Mouse (Mus musculus) intestine, embryonic 14.5 days (tissue): ENCODE data around the gene Syt13. TPM values are rescaled to one million over a fixed set of nuclear protein-coding genes. Genes with fewer than 3 reads are reported as not detected.

ENCODE experiments used
- ATAC-seq: fragments of 200-750 bp; cut with Nextera tagmentation; replicated peaks from 2 replicates; pipeline ENCODE4 v1.8.0; 2017; ENCODE audit warnings: low read depth, moderate number of reproducible peaks, moderate TSS enrichment, moderate library complexity; ENCODE audit not compliant: low FRiP score, low TSS enrichment
- DNase-seq: peaks from one replicate; pipeline ENCODE4 v3.0.0-alpha.2; 2018; ENCODE audit warnings: low spot score
- H3K27ac ChIP-seq: fragments of 300-500 bp; sonication (generic); 2 replicates; pipeline ENCODE4 v1.5.1; 2014; ENCODE audit warnings: low read depth, mild to moderate bottlenecking, control low read depth
- H3K27me3 ChIP-seq: fragments of 300-500 bp; sonication (generic); replicated peaks from 2 replicates; pipeline ENCODE4 v1.6.1; 2014; ENCODE audit warnings: low read length, control low read depth; ENCODE audit not compliant: control insufficient read depth, insufficient read depth
- H3K36me3 ChIP-seq: fragments of 300-500 bp; sonication (generic); 2 replicates; pipeline ENCODE4 v1.6.1; 2014; ENCODE audit warnings: low read length, control low read depth; ENCODE audit not compliant: control insufficient read depth, insufficient read depth
- H3K4me1 ChIP-seq: fragments of 300-500 bp; sonication (generic); replicated peaks from 2 replicates; pipeline ENCODE4 v1.6.1; 2014; ENCODE audit warnings: low read length, control low read depth, mixed read lengths; ENCODE audit not compliant: control insufficient read depth, insufficient read depth
- H3K4me2 ChIP-seq: fragments of 300-500 bp; sonication (generic); 2 replicates; pipeline ENCODE4 v1.6.1; 2014; ENCODE audit warnings: low read length
- H3K4me3 ChIP-seq: fragments of 300-500 bp; sonication (generic); 2 replicates; pipeline ENCODE4 v1.5.1; 2014; ENCODE audit warnings: low read depth, low read length, control low read depth, mixed read lengths
- H3K9ac ChIP-seq: fragments of 300-500 bp; sonication (generic); 2 replicates; pipeline ENCODE4 v1.6.1; 2014; ENCODE audit warnings: mild to moderate bottlenecking, low read length
- H3K9me3 ChIP-seq: fragments of 300-500 bp; sonication (generic); 2 replicates; pipeline ENCODE4 v1.6.1; 2016; ENCODE audit warnings: low read length, control low read depth; ENCODE audit not compliant: control insufficient read depth
- WGBS: fragments of 180-500 bp; shearing (Covaris S2); extraction: QIAGEN DNeasy Blood & Tissue Kit; methylation state at CpG from one replicate; pipeline ENCODE4 v1.1.7; 2014; 5-methylcytosine and 5-hydroxymethylcytosine counted together
- polyA plus RNA-seq: library from polyadenylated mRNA; unstranded; fragments of >200 nt; fragmentation: Nextera tagmentation; extraction: Ambion mirVana; gene quantifications from 2 replicates; pipeline ENCODE4 v1.2.1, GENCODE M21; 2014

The Syt13 gene
- polyA plus RNA-seq, 1 experiment from 2014 or later, result 7.7 TPM

DNA sequence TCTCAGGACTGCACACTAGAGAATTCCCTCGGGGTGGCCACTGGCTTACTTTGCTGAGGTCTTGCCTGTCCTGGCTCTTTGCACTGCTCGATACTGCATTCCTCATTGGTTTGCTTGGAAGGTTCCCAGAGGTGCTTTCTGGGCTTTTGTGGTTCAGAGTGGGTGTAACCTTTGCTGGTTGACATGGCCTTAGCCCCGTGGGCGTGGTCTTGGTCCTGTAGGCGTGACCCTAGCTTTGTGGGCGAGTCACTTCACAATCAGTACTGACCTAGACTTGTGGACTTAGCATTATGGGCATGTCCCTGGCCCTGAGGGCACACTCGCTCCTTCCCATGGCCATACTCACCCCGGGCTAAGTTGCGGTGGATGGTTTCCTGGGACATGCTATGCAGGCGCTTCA is 65.3 kb downstream of the Syt13 start:
- Histone ChIP-seq H3K4me1 (no peaks in the 10 kb centered on the region), H3K27ac (no peak overlapping the region), H3K36me3 (peaks cover 71% of the 10 kb centered on the region), H3K4me3 (no peak overlapping the region), H3K9ac (no peak overlapping the region), H3K4me2 (no peak overlapping the region), H3K9me3 (no peaks in the 10 kb centered on the region), H3K27me3 (no peaks in the 10 kb centered on the region)
- 84% methylated on average over 10 of the region's 10 CpGs for WGBS
- DNase-seq (no peak), ATAC-seq (no peak)

GRCm38 (mm10) chr2:92982591-92983272 is 67.8 kb downstream of the Syt13 start:
- Histone ChIP-seq H3K9me3 (no peaks in the 10 kb centered on the region), H3K27ac (no peak overlapping the region), H3K27me3 (no peaks in the 10 kb centered on the region), H3K4me1 (no peaks in the 10 kb centered on the region), H3K4me2 (no peak overlapping the region), H3K9ac (no peak overlapping the region), H3K4me3 (no peak overlapping the region), H3K36me3 (peaks cover 66% of the 10 kb centered on the region)
- DNase-seq, result no peak
- whole genome bisulfite sequencing, result 67% methylated on average over 8 of the region's 8 CpGs
- no peak for ATAC-seq

GRCm38 (mm10) chr2:92983273-92983620 is 68.3 kb downstream of the Syt13 start:
- H3K9me3 ChIP-seq, result no peaks in the 10 kb centered on the region
- 75% methylated on average over 4 of the region's 4 CpGs for WGBS
- H3K4me1 ChIP-seq, result peaks cover 5% of the 10 kb centered on the region
- no peak for DNase-seq
- H3K4me3 ChIP-seq, result no peak overlapping the region
- peaks cover 61% of the 10 kb centered on the region for H3K36me3 ChIP-seq
- no peak overlapping the region for H3K4me2 ChIP-seq
- no peak overlapping the region for H3K27ac ChIP-seq
- H3K9ac ChIP-seq, result no peak overlapping the region
- no peaks in the 10 kb centered on the region for H3K27me3 ChIP-seq
- ATAC-seq, result no peak

DNA sequence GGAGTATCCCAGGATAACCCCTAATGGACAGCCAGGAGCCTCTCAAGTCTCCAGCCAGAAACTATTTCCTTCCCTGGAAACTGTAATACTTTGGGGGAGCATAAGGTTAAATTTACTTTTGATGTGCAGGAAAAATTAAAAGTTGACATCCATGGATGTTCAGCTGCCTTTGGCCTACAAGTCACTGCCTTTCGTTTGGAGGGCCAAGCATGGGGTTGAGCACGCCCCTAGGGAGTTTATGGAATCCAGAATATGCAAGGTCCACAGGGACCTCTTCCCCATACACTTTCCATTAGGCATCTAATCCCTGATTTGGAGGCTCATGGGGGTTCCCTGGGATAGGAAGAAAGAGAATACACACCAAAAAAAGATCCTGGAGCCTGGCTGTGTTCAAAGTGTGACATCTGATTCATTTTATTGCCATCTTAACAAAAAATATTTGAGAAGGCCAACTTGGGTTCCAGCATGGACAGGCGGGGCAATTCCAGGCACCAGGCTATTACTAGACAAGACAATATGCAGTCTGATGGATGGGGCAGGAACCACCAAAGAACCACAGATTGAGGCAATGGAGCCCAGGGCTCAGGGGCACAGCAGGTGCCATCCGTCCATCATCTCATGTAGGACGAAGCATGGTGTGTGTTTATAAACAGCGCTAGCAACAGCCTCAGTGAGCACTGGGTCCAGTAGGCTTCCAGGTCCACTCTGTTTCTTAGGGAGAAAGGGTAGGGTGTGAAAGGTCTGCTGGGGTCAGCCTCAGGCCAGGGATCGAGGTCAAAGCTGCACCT is 69.6 kb downstream of the Syt13 start:
- whole genome bisulfite sequencing, result 72% methylated on average over 7 of the region's 7 CpGs
- ATAC-seq (no peak), DNase-seq (no peak)
- no peak overlapping the region for H3K9ac ChIP-seq
- no peaks in the 10 kb centered on the region for H3K27me3 ChIP-seq
- no peak overlapping the region for H3K27ac ChIP-seq
- peaks cover 13% of the 10 kb centered on the region for H3K4me1 ChIP-seq
- no peaks in the 10 kb centered on the region for H3K9me3 ChIP-seq
- H3K4me3 ChIP-seq, result no peak overlapping the region
- peaks cover 56% of the 10 kb centered on the region for H3K36me3 ChIP-seq
- H3K4me2 ChIP-seq, result no peak overlapping the region

GRCm38 (mm10) chr2:92985171-92985570 is 70.3 kb downstream of the Syt13 start:
- Histone ChIP-seq H3K4me3 (no peak overlapping the region), H3K9me3 (no peaks in the 10 kb centered on the region), H3K36me3 (peaks cover 56% of the 10 kb centered on the region), H3K27me3 (no peaks in the 10 kb centered on the region), H3K9ac (no peak overlapping the region), H3K4me2 (no peak overlapping the region), H3K4me1 (peaks cover 13% of the 10 kb centered on the region), H3K27ac (no peak overlapping the region)
- ATAC-seq, result no peak
- 94% methylated on average over 2 of the region's 2 CpGs for WGBS
- DNase-seq, result no peak

- H3K36me3 ChIP-seq, result peaks cover 57% of the 10 kb centered on the region
- no peak overlapping the region for H3K4me3 ChIP-seq
- H3K27me3 ChIP-seq, result no peaks in the 10 kb centered on the region
- DNase-seq, result no peak
- no peak overlapping the region for H3K9ac ChIP-seq
- WGBS, result 49% methylated on average over 7 of the region's 7 CpGs
- peaks cover 13% of the 10 kb centered on the region for H3K4me1 ChIP-seq
- no peaks in the 10 kb centered on the region for H3K9me3 ChIP-seq
- no peak overlapping the region for H3K4me2 ChIP-seq
- no peak for ATAC-seq
- no peak overlapping the region for H3K27ac ChIP-seq
Measured at GRCm38 (mm10) chr2:92985600-92985999, 70.7 kb downstream of the Syt13 start.

DNA sequence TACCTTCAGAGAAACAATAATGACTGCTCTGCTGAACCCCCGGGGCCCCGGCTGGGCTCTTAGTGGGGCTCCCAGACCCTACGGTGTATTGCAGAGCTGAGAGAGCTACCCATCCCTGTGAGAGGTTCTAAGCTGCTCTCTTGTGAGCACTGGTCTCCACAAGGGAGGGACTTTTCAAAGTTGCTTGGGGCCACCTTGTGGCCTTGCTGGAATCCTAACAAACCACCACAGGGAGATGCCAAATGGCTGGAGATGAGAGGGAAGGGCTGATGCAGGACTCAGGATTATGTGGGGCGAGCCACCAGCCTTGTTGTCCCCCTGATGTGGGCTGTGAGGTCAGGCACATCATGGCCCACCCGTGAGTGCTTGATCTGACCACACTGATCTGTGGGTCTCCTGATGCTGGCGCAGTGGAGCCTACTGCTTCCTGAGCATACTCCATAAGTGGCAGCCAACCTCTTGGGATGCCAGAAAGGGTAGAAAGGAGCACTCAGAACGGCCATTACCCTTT is 72.3 kb downstream of the Syt13 start:
- Histone ChIP-seq H3K9me3 (no peaks in the 10 kb centered on the region), H3K4me1 (peaks cover 13% of the 10 kb centered on the region), H3K27me3 (no peaks in the 10 kb centered on the region), H3K36me3 (peaks cover 69% of the 10 kb centered on the region), H3K4me3 (no peak overlapping the region), H3K27ac (0 out of 2 replicates have a peak overlapping the region, but pooled peaks have one; percentile 30), H3K9ac (no peak overlapping the region), H3K4me2 (no peak overlapping the region)
- 86% methylated on average over 7 of the region's 7 CpGs for WGBS
- ATAC-seq, result no peak
- no peak for DNase-seq

DNA sequence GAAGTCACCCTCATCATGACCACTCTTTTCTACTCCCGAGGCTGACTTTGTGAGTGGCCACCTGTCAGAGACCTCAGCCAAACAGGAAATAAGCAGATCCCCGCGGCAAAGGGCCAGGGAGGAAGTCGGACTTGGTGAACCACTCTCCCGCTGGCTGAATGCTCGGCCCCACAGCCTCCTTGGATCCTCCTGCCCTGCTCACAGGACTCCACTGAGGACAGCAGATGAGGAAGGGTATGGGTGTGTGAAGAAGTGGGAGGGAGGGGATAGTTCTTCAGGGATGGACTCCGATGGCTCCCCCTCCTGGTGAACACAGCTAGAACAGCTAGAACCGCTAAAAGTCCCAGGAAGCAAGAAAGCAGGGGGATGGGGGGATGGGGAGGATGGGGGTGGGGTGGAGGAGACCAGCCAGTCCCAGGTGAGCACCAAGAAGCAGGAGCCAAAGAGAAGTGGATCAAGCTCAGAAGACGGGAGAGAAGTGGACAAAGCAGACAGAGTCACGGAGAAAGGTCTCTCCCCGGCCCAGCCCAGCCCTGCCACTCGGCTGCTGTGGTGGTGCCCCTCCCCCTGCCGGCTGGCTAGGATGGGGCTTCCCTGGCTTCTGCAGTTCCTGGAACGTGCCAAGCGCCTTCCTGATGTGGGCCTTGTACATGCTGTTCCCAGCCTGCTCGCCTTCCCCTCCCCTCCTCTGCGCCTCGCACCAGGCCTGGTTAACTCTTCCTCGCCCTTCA is 73.2 kb downstream of the Syt13 start:
- 12% methylated on average over 18 of the region's 19 CpGs for WGBS
- H3K9me3 ChIP-seq, result no peaks in the 10 kb centered on the region
- H3K9ac ChIP-seq, result peak overlapping the region; percentile 23; the same call in 1 of the 2 replicates
- peak overlapping the region; percentile 32 for H3K4me2 ChIP-seq
- peak overlapping the region; percentile 30 for H3K27ac ChIP-seq
- H3K36me3 ChIP-seq, result peaks cover 78% of the 10 kb centered on the region
- ATAC-seq, result peak; percentile 66
- no peaks in the 10 kb centered on the region for H3K27me3 ChIP-seq
- DNase-seq, result peak; percentile 78
- peaks cover 13% of the 10 kb centered on the region for H3K4me1 ChIP-seq
- no peak overlapping the region for H3K4me3 ChIP-seq
